Mouse (Mus musculus) embryonic facial prominence, embryonic 14.5 days (tissue): ENCODE measurements around the gene Map3k11. TPM values are rescaled to one million over a fixed set of nuclear protein-coding genes. Genes with fewer than 3 reads are reported as not detected.
A peak's percentile ranks its signal among the peaks of the same experiment; 100 is the strongest.

Experiments used
- ATAC-seq: fragments of 200-750 bp; cut with Nextera tagmentation; 2 replicates; pipeline ENCODE4 v1.8.0; 2017; ENCODE audit warnings: low read depth, moderate number of reproducible peaks, moderate TSS enrichment
- DNase-seq: peaks from one replicate; pipeline ENCODE4 v3.0.0-alpha.2; 2015; ENCODE audit warnings: low spot score
- H3K27ac ChIP-seq: fragments of 300-500 bp; sonication (generic); replicated peaks from 2 replicates; pipeline ENCODE4 v1.5.1; 2014; ENCODE audit warnings: low read depth, mild to moderate bottlenecking, low read length, moderate library complexity
- H3K27me3 ChIP-seq: fragments of 300-500 bp; sonication (generic); replicated peaks from 2 replicates; pipeline ENCODE4 v1.6.1; 2014; ENCODE audit warnings: low read length; ENCODE audit not compliant: control insufficient read depth, insufficient read depth
- H3K36me3 ChIP-seq: fragments of 300-500 bp; sonication (generic); 2 replicates; pipeline ENCODE4 v1.6.1; 2014; ENCODE audit warnings: low read length, mixed read lengths; ENCODE audit not compliant: control insufficient read depth, insufficient read depth
- H3K4me1 ChIP-seq: fragments of 300-500 bp; sonication (generic); 2 replicates; pipeline ENCODE4 v1.6.1; 2014; ENCODE audit warnings: antibody characterized with exemption, low read length; ENCODE audit not compliant: control insufficient read depth, insufficient read depth
- H3K4me2 ChIP-seq: fragments of 300-500 bp; sonication (generic); 2 replicates; pipeline ENCODE4 v1.6.1; 2014; ENCODE audit warnings: low read depth, mild to moderate bottlenecking, low read length, moderate library complexity, mixed read lengths
- H3K4me3 ChIP-seq: fragments of 300-500 bp; sonication (generic); 2 replicates; pipeline ENCODE4 v1.5.1; 2014; ENCODE audit warnings: low read depth, mild to moderate bottlenecking, low read length
- H3K9ac ChIP-seq: fragments of 300-500 bp; sonication (generic); 2 replicates; pipeline ENCODE4 v1.6.1; 2014; ENCODE audit warnings: low read depth, mild to moderate bottlenecking, low read length, moderate library complexity, mixed read lengths
- H3K9me3 ChIP-seq: fragments of 300-500 bp; sonication (generic); 2 replicates; pipeline ENCODE4 v1.6.1; 2016; ENCODE audit warnings: low read length; ENCODE audit not compliant: control insufficient read depth
- WGBS: fragments of 180-500 bp; shearing (Covaris S2); extraction: QIAGEN DNeasy Blood & Tissue Kit; methylation state at CpG from one replicate; pipeline ENCODE4 v1.1.7; 2014; 5-methylcytosine and 5-hydroxymethylcytosine counted together
- polyA plus RNA-seq: library from polyadenylated mRNA; unstranded; fragments of >200 nt; fragmentation: Nextera tagmentation; extraction: Ambion mirVana; gene quantifications from 2 replicates; pipeline ENCODE4 v1.2.1, GENCODE M21; 2014

Gene Map3k11
- polyA plus RNA-seq, 1 experiment from 2014 or later = 18.9 TPM

GRCm38 (mm10) chr19:5741641-5742240 lies 53.2 kb downstream of the Map3k11 start:
- H3K4me2 ChIP-seq = peak overlapping the region; percentile 91
- peak overlapping the region; percentile 86 for H3K9ac ChIP-seq
- under 1% methylated on average over 28 of the region's 55 CpGs for WGBS
- no peaks in the 10 kb centered on the region for H3K36me3 ChIP-seq
- peak; percentile 92 for DNase-seq
- peaks cover 14% of the 10 kb centered on the region for H3K27me3 ChIP-seq
- ATAC-seq = peak; percentile 89
- H3K27ac ChIP-seq = peak overlapping the region; percentile 96
- H3K4me1 ChIP-seq = peaks cover 43% of the 10 kb centered on the region
- H3K4me3 ChIP-seq = peak overlapping the region; percentile 66
- no peaks in the 10 kb centered on the region for H3K9me3 ChIP-seq

- WGBS = 3% methylated on average over 24 of the region's 32 CpGs
- peak overlapping the region; percentile 66 for H3K4me3 ChIP-seq
- ATAC-seq (peak; percentile 8), DNase-seq (no peak)
- peak overlapping the region; percentile 91 for H3K4me2 ChIP-seq
- peak overlapping the region; percentile 96 for H3K27ac ChIP-seq
- H3K27me3 ChIP-seq = peaks cover 14% of the 10 kb centered on the region
- no peaks in the 10 kb centered on the region for H3K36me3 ChIP-seq
- peaks cover 43% of the 10 kb centered on the region for H3K4me1 ChIP-seq
- H3K9me3 ChIP-seq = no peaks in the 10 kb centered on the region
- H3K9ac ChIP-seq = peak overlapping the region; percentile 86
Observed at GRCm38 (mm10) chr19:5742241-5742641, 53.7 kb downstream of the Map3k11 start.

- Histone ChIP-seq H3K9me3 (no peaks in the 10 kb centered on the region), H3K4me3 (peak overlapping the region; percentile 8; the same call in 1 of the 2 replicates), H3K27me3 (peaks cover 14% of the 10 kb centered on the region), H3K9ac (0 out of 2 replicates have a peak overlapping the region, but pooled peaks have one; percentile 86), H3K27ac (no peak overlapping the region), H3K36me3 (peaks cover 9% of the 10 kb centered on the region; the same call in 1 of the 2 replicates), H3K4me2 (peak overlapping the region; percentile 91), H3K4me1 (peaks cover 43% of the 10 kb centered on the region)
- DNase-seq (no peak), ATAC-seq (no peak)
- WGBS = 40% methylated on average over 5 of the region's 5 CpGs
Observed at GRCm38 (mm10) chr19:5743576-5743975, 55.0 kb downstream of the Map3k11 start.

- H3K9ac ChIP-seq = peak overlapping the region; percentile 48
- H3K27me3 ChIP-seq = peaks cover 36% of the 10 kb centered on the region
- H3K4me2 ChIP-seq = peak overlapping the region; percentile 53
- ATAC-seq = no peak
- DNase-seq = no peak
- WGBS = 8% methylated on average over 20 of the region's 36 CpGs
- peaks cover 13% of the 10 kb centered on the region; the same call in 1 of the 2 replicates for H3K36me3 ChIP-seq
- no peak overlapping the region for H3K27ac ChIP-seq
- peak overlapping the region; percentile 23 for H3K4me3 ChIP-seq
- H3K9me3 ChIP-seq = no peaks in the 10 kb centered on the region
- peaks cover 32% of the 10 kb centered on the region for H3K4me1 ChIP-seq
Observed at GRCm38 (mm10) chr19:5745756-5746710, 57.5 kb downstream of the Map3k11 start.

- Histone ChIP-seq H3K9ac (no peak overlapping the region), H3K36me3 (peaks cover 21% of the 10 kb centered on the region; the same call in 1 of the 2 replicates), H3K4me2 (no peak overlapping the region), H3K4me3 (no peak overlapping the region), H3K9me3 (no peaks in the 10 kb centered on the region), H3K4me1 (peaks cover 28% of the 10 kb centered on the region), H3K27ac (no peak overlapping the region), H3K27me3 (peaks cover 41% of the 10 kb centered on the region)
- no peak for ATAC-seq
- DNase-seq = no peak
- WGBS = 41% methylated on average over 12 of the region's 12 CpGs
Observed at GRCm38 (mm10) chr19:5746907-5747363, 58.4 kb downstream of the Map3k11 start.

- Histone ChIP-seq H3K27me3 (peaks cover 41% of the 10 kb centered on the region), H3K27ac (no peak overlapping the region), H3K9me3 (no peaks in the 10 kb centered on the region), H3K36me3 (peaks cover 39% of the 10 kb centered on the region), H3K4me3 (no peak overlapping the region), H3K9ac (no peak overlapping the region), H3K4me2 (no peak overlapping the region), H3K4me1 (peaks cover 12% of the 10 kb centered on the region)
- ATAC-seq (no peak), DNase-seq (no peak)
- 74% methylated on average over 6 of the region's 6 CpGs for WGBS
Observed at GRCm38 (mm10) chr19:5749476-5749875, 60.9 kb downstream of the Map3k11 start.

- Histone ChIP-seq H3K4me3 (no peak overlapping the region), H3K27ac (no peak overlapping the region), H3K9me3 (no peaks in the 10 kb centered on the region), H3K4me2 (no peak overlapping the region), H3K36me3 (peaks cover 42% of the 10 kb centered on the region), H3K27me3 (peaks cover 36% of the 10 kb centered on the region), H3K9ac (no peak overlapping the region), H3K4me1 (peaks cover 3% of the 10 kb centered on the region)
- 11% methylated on average over 18 of the region's 22 CpGs for WGBS
- DNase-seq (no peak), ATAC-seq (no peak)
Observed at GRCm38 (mm10) chr19:5750951-5751350, 62.4 kb downstream of the Map3k11 start.

GRCm38 (mm10) chr19:5751742-5752141 lies 63.2 kb downstream of the Map3k11 start:
- DNase-seq = peak; percentile 30
- H3K9me3 ChIP-seq = no peaks in the 10 kb centered on the region
- H3K4me2 ChIP-seq = no peak overlapping the region
- H3K36me3 ChIP-seq = peaks cover 49% of the 10 kb centered on the region
- peaks cover 37% of the 10 kb centered on the region for H3K27me3 ChIP-seq
- H3K27ac ChIP-seq = no peak overlapping the region
- 14% methylated on average over 17 of the region's 20 CpGs for WGBS
- H3K4me1 ChIP-seq = no peaks in the 10 kb centered on the region
- no peak overlapping the region for H3K9ac ChIP-seq
- no peak overlapping the region for H3K4me3 ChIP-seq
- ATAC-seq = peak; percentile 30; the same call in 1 of the 2 replicates
